Mouse (Mus musculus) cerebellum, adult 11 months (tissue): ENCODE data around the gene Tcp11l2.

Source experiments
- DNase-seq: peaks from one replicate; pipeline ENCODE4 v3.0.0; 2022

Gene Tcp11l2

DNA sequence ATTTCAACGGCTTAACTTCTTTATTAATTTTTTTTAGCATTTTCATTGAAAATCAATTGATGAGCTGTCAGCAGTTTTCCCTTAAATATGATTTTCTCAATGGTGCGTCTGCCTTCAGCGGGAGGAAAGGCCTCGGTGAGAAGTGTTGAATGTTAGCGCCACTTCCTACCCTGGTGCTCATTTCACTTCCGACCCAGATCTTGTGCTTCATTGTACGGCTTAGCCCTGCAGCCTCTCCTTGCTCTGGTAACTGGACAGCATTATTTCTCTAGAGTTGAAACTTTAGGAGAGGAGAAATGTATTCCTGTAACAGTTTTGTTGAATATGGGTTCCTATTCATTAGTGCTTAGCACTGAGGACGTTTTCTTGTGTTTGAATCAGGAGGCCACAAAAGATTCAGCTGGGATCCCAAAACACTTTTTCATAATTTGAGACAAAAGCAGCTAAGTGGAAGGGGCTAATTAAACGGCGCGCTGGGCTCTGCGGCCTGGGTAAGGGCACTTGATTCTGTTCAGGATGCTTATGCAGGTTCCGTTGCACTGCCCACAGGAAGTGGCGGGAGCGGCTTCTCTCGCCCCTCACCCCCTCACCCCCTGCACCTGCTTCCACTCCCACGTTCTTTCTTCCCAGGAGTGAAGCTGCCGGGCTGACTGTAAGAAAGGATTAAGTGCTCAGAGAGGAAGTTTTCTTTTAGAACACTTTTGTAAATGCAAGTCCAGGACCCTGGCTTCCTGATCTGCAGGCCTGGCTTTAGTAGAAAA lies 81.8 kb downstream of the Tcp11l2 start:
- DNase-seq, result no peak

DNA sequence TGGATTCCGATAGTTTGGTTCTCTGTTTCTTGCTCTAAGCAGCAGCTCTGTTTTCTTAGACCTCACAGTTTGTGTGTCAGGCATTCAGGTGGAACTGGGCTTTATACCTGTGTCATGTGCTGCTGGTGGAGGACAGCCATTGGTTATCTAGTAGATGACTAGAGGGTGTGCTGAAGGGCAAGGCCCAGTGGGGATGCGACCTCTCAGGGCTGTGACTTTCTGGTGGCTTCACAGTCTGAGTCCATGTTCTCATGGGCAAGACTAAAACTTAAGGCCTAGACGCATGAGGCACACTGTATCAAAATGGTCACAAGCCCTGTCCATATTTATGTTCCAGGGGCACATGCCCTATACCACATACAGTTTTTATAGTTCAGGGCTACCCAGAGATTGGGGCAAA lies 82.9 kb downstream of the Tcp11l2 start:
- DNase-seq, result no peak

DNA sequence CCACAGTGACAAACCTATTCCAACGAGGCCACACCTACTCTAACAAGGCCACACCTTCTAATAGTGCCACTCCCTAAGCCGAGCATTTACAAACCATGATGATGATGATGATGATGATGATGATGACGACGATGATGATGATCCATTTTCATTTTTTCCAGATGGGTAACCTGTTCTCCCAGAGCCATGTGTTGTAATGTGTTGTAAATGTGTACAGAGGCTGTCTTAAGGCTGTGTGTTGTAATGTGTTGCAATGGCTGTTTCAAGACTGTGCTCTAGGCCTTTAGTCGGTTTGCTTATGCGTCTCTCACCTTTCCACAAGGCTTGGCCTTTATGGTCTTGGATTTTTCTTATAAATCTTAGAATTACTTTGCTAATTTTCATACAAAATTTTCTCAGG lies 85.7 kb downstream of the Tcp11l2 start:
- no peak for DNase-seq
